Mouse (Mus musculus) thymus, adult 2 months (tissue): ENCODE results near the gene Car15.

ENCODE experiments used
- CTCF ChIP-seq: fragments of 200-500 bp; IDR thresholded peaks from 2 replicates; pipeline ENCODE4 v1.5.1; 2012; ENCODE audit warnings: mild to moderate bottlenecking, control low read depth, low read length, moderate library complexity, borderline replicate concordance; ENCODE audit not compliant: control insufficient read depth, poor library complexity, insufficient read depth; ENCODE audit errors: extremely low read depth
- POLR2A ChIP-seq: fragments of 200-500 bp; IDR thresholded peaks from 2 replicates; pipeline ENCODE4 v1.6.1; 2012; ENCODE audit warnings: mild to moderate bottlenecking, low read length, control low read depth, moderate library complexity; ENCODE audit not compliant: control insufficient read depth, poor library complexity, insufficient read depth; ENCODE audit errors: extremely low read depth

DNA sequence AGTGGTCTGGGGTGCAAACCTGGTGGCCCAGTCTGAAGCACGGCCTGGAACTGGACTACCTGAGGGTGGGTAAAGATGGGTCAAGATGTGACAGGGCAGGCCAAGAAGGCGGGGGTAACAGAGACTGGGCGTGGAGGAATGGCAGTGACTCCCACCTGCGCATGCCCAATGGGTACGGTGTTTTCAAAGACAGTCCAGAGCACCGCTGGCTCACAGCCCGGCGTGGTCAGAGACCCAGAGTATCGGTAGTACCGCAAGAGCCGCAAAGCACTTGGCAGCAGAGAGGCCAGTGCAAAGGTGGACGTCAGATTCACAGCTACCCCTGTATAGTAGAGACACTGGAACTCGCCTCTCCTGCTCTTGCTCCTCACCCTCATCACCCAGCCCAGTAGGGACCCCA, 2.7 kb downstream of the Car15 start:
- TF ChIP-seq POLR2A: no peak
- TF ChIP-seq CTCF: no peak
